Mouse (Mus musculus): ENCODE results near the gene Chd4. TPM values are rescaled to one million over a fixed set of nuclear protein-coding genes. Genes with fewer than 3 reads are reported as not detected.
"Not testable (repeated sequence)": the region's sequence is repeated elsewhere in the genome, so short reads cannot be mapped to it uniquely, and the experiment has no call there.

Chd4 gene
- total RNA-seq, 2 experiments from 2014 or later, result 157 TPM

- no peak for DNase-seq (ENCODE audit: low spot score in 2 of 2)
- intact Hi-C loops (cut with DNase I), result no loop called here
These were observed 58.8 kb downstream of the Chd4 start for GRCm38 (mm10) chr6:125154550-125154949.

- intact Hi-C loops (cut with DNase I), result no loop called here
- DNase-seq (ENCODE audit: low spot score in 2 of 2), result no peak
These were observed 59.5 kb downstream of the Chd4 start for GRCm38 (mm10) chr6:125155262-125155661.

GRCm38 (mm10) chr6:125156491-125156890 lies 60.7 kb downstream of the Chd4 start:
- intact Hi-C loops (cut with DNase I), result no loop called here
- no peak for DNase-seq (ENCODE audit: low spot score in 2 of 2)

GRCm38 (mm10) chr6:125156903-125157614 lies 61.3 kb downstream of the Chd4 start:
- DNase-seq (ENCODE audit: low spot score in 2 of 2), result no peak
- intact Hi-C loops (cut with DNase I), result no loop called here

- DNase-seq (ENCODE audit: low spot score in 2 of 2), result no peak
- intact Hi-C loops (cut with DNase I), result no loop called here
These were observed 63.2 kb downstream of the Chd4 start for GRCm38 (mm10) chr6:125158944-125159492.

- no peak for DNase-seq (ENCODE audit: low spot score in 2 of 2)
- intact Hi-C loops (cut with DNase I), result no loop called here
These were observed 64.2 kb downstream of the Chd4 start for GRCm38 (mm10) chr6:125159773-125160557.

GRCm38 (mm10) chr6:125160558-125160853 lies 64.7 kb downstream of the Chd4 start:
- DNase-seq (ENCODE audit: low spot score in 2 of 2), result no peak
- intact Hi-C loops (cut with DNase I), result no loop called here

- peak; percentile 68 to 82 for DNase-seq (ENCODE audit: low spot score in 2 of 2)
- intact Hi-C loops (cut with DNase I), result no loop called here
These were observed 65.3 kb downstream of the Chd4 start for GRCm38 (mm10) chr6:125160854-125161760.

GRCm38 (mm10) chr6:125161971-125162370 lies 66.2 kb downstream of the Chd4 start:
- intact Hi-C loops (cut with DNase I), result not testable (repeated sequence)
- DNase-seq (ENCODE audit: low spot score in 2 of 2), result peak; percentile 77 to 85

- intact Hi-C loops (cut with DNase I); DNase-seq (ENCODE audit: low spot score in 2 of 2): not testable (repeated sequence)
These were observed 67.0 kb downstream of the Chd4 start for GRCm38 (mm10) chr6:125162615-125163305.

- intact Hi-C loops (cut with DNase I), result no loop called here
- DNase-seq (ENCODE audit: low spot score in 2 of 2), result no peak
These were observed 68.2 kb downstream of the Chd4 start for GRCm38 (mm10) chr6:125163801-125164657.

GRCm38 (mm10) chr6:125164672-125165327 lies 69.0 kb downstream of the Chd4 start:
- intact Hi-C loops (cut with DNase I), result no loop called here
- peak in 1 of 2 experiments; percentile 59 for DNase-seq (ENCODE audit: low spot score in 2 of 2)

GRCm38 (mm10) chr6:125165328-125165891 lies 69.6 kb downstream of the Chd4 start:
- DNase-seq (ENCODE audit: low spot score in 2 of 2), result peak; percentile 97 to 99
- intact Hi-C loops (cut with DNase I), result no loop called here

GRCm38 (mm10) chr6:125166051-125166751 lies 70.4 kb downstream of the Chd4 start, which contains the start of gene Gapdh:
Gene Gapdh, minus strand, starts transcription at chr6:125166467.
- intact Hi-C loops (cut with DNase I), result no loop called here
- DNase-seq (ENCODE audit: low spot score in 2 of 2), result no peak

- intact Hi-C loops (cut with DNase I), result no loop called here
- DNase-seq (ENCODE audit: low spot score in 2 of 2), result peak in 1 of 2 experiments; percentile 71
These were observed 71.3 kb downstream of the Chd4 start for GRCm38 (mm10) chr6:125166861-125167650.

- intact Hi-C loops (cut with DNase I), result no loop called here
- DNase-seq (ENCODE audit: low spot score in 2 of 2), result no peak
These were observed 72.3 kb downstream of the Chd4 start for GRCm38 (mm10) chr6:125168086-125168485.
